Mouse (Mus musculus): Measurements from ENCODE around the gene Ddx54.
A peak's percentile ranks its signal among the peaks of the same experiment; 100 is the strongest.

The Ddx54 gene

GRCm38 (mm10) chr5:120611416-120611815 is 1.1 kb upstream of the Ddx54 start:
- no peak for DNase-seq (ENCODE audit: low spot score)

GRCm38 (mm10) chr5:120612822-120613604 is 474 bp downstream of the Ddx54 start:
- DNase-seq (ENCODE audit: low spot score) = peak; percentile 100

- DNase-seq (ENCODE audit: low spot score) = no peak
Measured at GRCm38 (mm10) chr5:120615903-120616302, 3.4 kb downstream of the Ddx54 start.

GRCm38 (mm10) chr5:120618778-120619177 is 6.2 kb downstream of the Ddx54 start:
- DNase-seq (ENCODE audit: low spot score) = no peak

GRCm38 (mm10) chr5:120619201-120619600 is 6.7 kb downstream of the Ddx54 start:
- no peak for DNase-seq (ENCODE audit: low spot score)

- peak; percentile 73 for DNase-seq (ENCODE audit: low spot score)
Measured at GRCm38 (mm10) chr5:120620375-120621077, 8.0 kb downstream of the Ddx54 start.

GRCm38 (mm10) chr5:120621078-120621765 is 8.7 kb downstream of the Ddx54 start:
- DNase-seq (ENCODE audit: low spot score) = no peak

- no peak for DNase-seq (ENCODE audit: low spot score)
Measured at GRCm38 (mm10) chr5:120621846-120622197, 9.3 kb downstream of the Ddx54 start.

GRCm38 (mm10) chr5:120622198-120622851 is 9.8 kb downstream of the Ddx54 start:
- DNase-seq (ENCODE audit: low spot score) = no peak

GRCm38 (mm10) chr5:120624427-120624826 is 11.9 kb downstream of the Ddx54 start:
- DNase-seq (ENCODE audit: low spot score) = no peak

GRCm38 (mm10) chr5:120626399-120626798 is 13.9 kb downstream of the Ddx54 start:
- no peak for DNase-seq (ENCODE audit: low spot score)

GRCm38 (mm10) chr5:120627515-120628300 is 15.2 kb downstream of the Ddx54 start:
- DNase-seq (ENCODE audit: low spot score) = no peak

- no peak for DNase-seq (ENCODE audit: low spot score)
Measured at GRCm38 (mm10) chr5:120628624-120629023, 16.1 kb downstream of the Ddx54 start.

GRCm38 (mm10) chr5:120631128-120631527 is 18.6 kb downstream of the Ddx54 start:
- DNase-seq (ENCODE audit: low spot score) = no peak

- DNase-seq (ENCODE audit: low spot score) = no peak
Measured at GRCm38 (mm10) chr5:120631892-120632291, 19.4 kb downstream of the Ddx54 start.

GRCm38 (mm10) chr5:120634131-120634530 is 21.6 kb downstream of the Ddx54 start, which contains the start of gene Cfap73:
Gene Cfap73 (minus strand): TSS chr5:120634235.
- no peak for DNase-seq (ENCODE audit: low spot score)

GRCm38 (mm10) chr5:120634860-120635259 is 22.3 kb downstream of the Ddx54 start:
- DNase-seq (ENCODE audit: low spot score) = no peak

- DNase-seq (ENCODE audit: low spot score) = no peak
Measured at GRCm38 (mm10) chr5:120635633-120636032, 23.1 kb downstream of the Ddx54 start.

- DNase-seq (ENCODE audit: low spot score) = no peak
Measured at GRCm38 (mm10) chr5:120640094-120640493, 27.6 kb downstream of the Ddx54 start.

GRCm38 (mm10) chr5:120643365-120644085 is 31.0 kb downstream of the Ddx54 start:
- DNase-seq (ENCODE audit: low spot score) = no peak

- DNase-seq (ENCODE audit: low spot score) = no peak
Measured at GRCm38 (mm10) chr5:120644227-120644626, 31.7 kb downstream of the Ddx54 start.
